ENCODE assay signal across 31 mouse cellular contexts in the genomic region with DNA sequence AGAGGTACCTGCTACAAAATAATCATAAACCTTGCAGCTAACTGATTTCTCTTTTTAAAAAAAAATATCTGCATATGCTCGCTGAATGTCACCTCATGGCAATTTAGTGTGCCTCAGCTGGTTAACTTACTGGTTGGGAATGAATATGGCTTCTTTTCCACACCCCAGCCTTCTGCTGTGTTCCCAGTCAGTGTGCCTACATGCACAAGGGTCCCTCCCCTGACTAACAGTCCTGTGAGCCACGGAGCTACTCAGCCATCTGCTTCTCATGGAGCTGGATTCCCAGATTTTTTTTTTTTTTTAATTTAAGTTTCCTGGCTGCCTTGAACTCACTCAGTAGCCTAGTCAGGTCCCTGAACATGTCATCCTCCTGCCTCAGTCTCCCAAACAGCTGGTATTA.
DNase-seq lines count a peak whose midpoint lies in the region; ATAC-seq and TF ChIP-seq lines count a peak whose summit lies in the region.
"Had no signal": no experiment of that assay in that cellular context is flagged by ENCODE, and none has a peak within 500 bp of the region (broad histone marks: within the 10 kb centered on the region; RNA-seq: fewer than 3 reads in every experiment).

No protein-coding gene starts in this region.

- no peaks in the 10 kb centered on the region for H3K36me3 ChIP-seq in forebrain, postnatal 0 days (ENCODE audit: insufficient read depth)
- no peaks in the 10 kb centered on the region for H3K36me3 ChIP-seq in forebrain, embryonic 15.5 days
- no peaks in the 10 kb centered on the region for H3K36me3 ChIP-seq in midbrain, embryonic 15.5 days (replicated peaks)
- H3K36me3 ChIP-seq: embryonic facial prominence, embryonic 12.5 days; heart, embryonic 12.5 days; limb, embryonic 10.5 days; limb, embryonic 15.5 days; liver, embryonic 13.5 days; midbrain, embryonic 12.5 days; neural tube, embryonic 13.5 days had no signal

- no peak overlapping the region for H3K27ac ChIP-seq in forebrain, postnatal 0 days (ENCODE audit: low read depth, low read length)
- no peak overlapping the region for H3K27ac ChIP-seq in forebrain, embryonic 15.5 days (replicated peaks)
- peak overlapping the region; percentile 62; the same call in 1 of the 2 replicates for H3K27ac ChIP-seq in layer of hippocampus, adult 2 months
- H3K27ac ChIP-seq in midbrain, embryonic 15.5 days: no peak overlapping the region
- H3K27ac ChIP-seq: embryonic facial prominence, embryonic 12.5 days; heart, adult 2 months; hindbrain, embryonic 14.5 days; limb, embryonic 10.5 days; limb, embryonic 15.5 days; liver, embryonic 13.5 days; midbrain, embryonic 12.5 days; neural tube, embryonic 13.5 days; stomach, postnatal 0 days had no signal

- H3K9me3 ChIP-seq in forebrain, postnatal 0 days (ENCODE audit: low read length): no peaks in the 10 kb centered on the region
- no peaks in the 10 kb centered on the region for H3K9me3 ChIP-seq in forebrain, embryonic 15.5 days
- H3K9me3 ChIP-seq in midbrain, embryonic 15.5 days: no peaks in the 10 kb centered on the region
- H3K9me3 ChIP-seq: embryonic facial prominence, embryonic 12.5 days; limb, embryonic 10.5 days; limb, embryonic 15.5 days; liver, embryonic 13.5 days; midbrain, embryonic 12.5 days; neural tube, embryonic 13.5 days had no signal

- no peak for TF ChIP-seq CTCF in forebrain, postnatal 0 days (IDR thresholded peaks at IDR 0.05; ENCODE audit: low read depth)
- TF ChIP-seq CTCF in layer of hippocampus, adult 2 months (conservative IDR thresholded peaks at IDR 0.05): no peak

- 48% methylated on average over 2 of the region's 2 CpGs for WGBS in forebrain, postnatal 0 days
- WGBS in forebrain, embryonic 15.5 days: 51% methylated on average over 2 of the region's 2 CpGs
- WGBS in midbrain, embryonic 15.5 days: 68% methylated on average over 2 of the region's 2 CpGs

- H3K4me1 ChIP-seq in forebrain, postnatal 0 days (ENCODE audit: insufficient read depth): no peaks in the 10 kb centered on the region
- H3K4me1 ChIP-seq in forebrain, embryonic 15.5 days: no peaks in the 10 kb centered on the region
- no peaks in the 10 kb centered on the region for H3K4me1 ChIP-seq in midbrain, embryonic 15.5 days
- H3K4me1 ChIP-seq: embryonic facial prominence, embryonic 12.5 days; heart, embryonic 12.5 days; limb, embryonic 15.5 days; liver, embryonic 13.5 days; megakaryocyte, embryonic 14.5 days; midbrain, embryonic 12.5 days; neural tube, embryonic 13.5 days had no signal

- H3K4me2 ChIP-seq in forebrain, postnatal 0 days (ENCODE audit: low read depth): no peak overlapping the region
- H3K4me2 ChIP-seq in forebrain, embryonic 15.5 days (replicated peaks): no peak overlapping the region
- no peak overlapping the region for H3K4me2 ChIP-seq in midbrain, embryonic 15.5 days
- H3K4me2 ChIP-seq: embryonic facial prominence, embryonic 12.5 days; heart, embryonic 12.5 days; hindbrain, embryonic 14.5 days; limb, embryonic 15.5 days; liver, embryonic 13.5 days; midbrain, embryonic 12.5 days; neural tube, embryonic 13.5 days had no signal

- H3K27me3 ChIP-seq in forebrain, postnatal 0 days (ENCODE audit: insufficient read depth, low read length): no peaks in the 10 kb centered on the region
- H3K27me3 ChIP-seq in forebrain, embryonic 15.5 days: no peaks in the 10 kb centered on the region
- no peaks in the 10 kb centered on the region for H3K27me3 ChIP-seq in midbrain, embryonic 15.5 days (replicated peaks)
- H3K27me3 ChIP-seq: embryonic facial prominence, embryonic 12.5 days; heart, embryonic 12.5 days; limb, embryonic 15.5 days; liver, embryonic 13.5 days; midbrain, embryonic 12.5 days; neural tube, embryonic 13.5 days had no signal

- peak; percentile 89 for ATAC-seq in forebrain, postnatal 0 days
- ATAC-seq in forebrain, embryonic 15.5 days (replicated peaks): no peak
- ATAC-seq in midbrain, embryonic 15.5 days (replicated peaks): no peak
- ATAC-seq: CD4-positive, CD25-positive, alpha-beta regulatory T cell, adult 4 months; intestine, postnatal 0 days; lung, postnatal 0 days had no signal

- H3K9ac ChIP-seq in forebrain, postnatal 0 days: no peak overlapping the region
- no peak overlapping the region for H3K9ac ChIP-seq in forebrain, embryonic 15.5 days (replicated peaks)
- H3K9ac ChIP-seq in midbrain, embryonic 15.5 days: no peak overlapping the region
- H3K9ac ChIP-seq: embryonic facial prominence, embryonic 12.5 days; heart, embryonic 12.5 days; hindbrain, embryonic 14.5 days; limb, embryonic 15.5 days; liver, embryonic 13.5 days; midbrain, embryonic 12.5 days; neural tube, embryonic 13.5 days had no signal

- peak; percentile 27 for DNase-seq in forebrain, postnatal 0 days
- DNase-seq in left cerebral cortex, postnatal 36 days (ENCODE audit: low spot score in 2 of 2): peak; percentile 10 to 16
- no peak for DNase-seq in left cerebral cortex, adult 11 months (ENCODE audit: low spot score)
- peak; percentile 46 to 78 for DNase-seq in layer of hippocampus, adult 2 months (ENCODE audit: low spot score in 2 of 2)
- DNase-seq in layer of hippocampus, postnatal 36 days: peak; percentile 39 to 40
- DNase-seq: adrenal gland, postnatal 36 days; cerebellum, adult 11 months; cerebellum, adult 9-11 months; embryo, embryonic 11 days; heart, adult 2 months; heart, postnatal 4 days; kidney, postnatal 14 days; liver, embryonic 13.5 days; lung, adult 18-20 months; lung, postnatal 4 days; thymus, adult 18-20 months; thymus, postnatal 36 days had no signal

- H3K4me3 ChIP-seq in forebrain, postnatal 0 days (ENCODE audit: low read depth, low read length): no peak overlapping the region
- H3K4me3 ChIP-seq in forebrain, embryonic 15.5 days: no peak overlapping the region
- no peak overlapping the region for H3K4me3 ChIP-seq in layer of hippocampus, adult 2 months
- H3K4me3 ChIP-seq in midbrain, embryonic 15.5 days: no peak overlapping the region
- H3K4me3 ChIP-seq: embryonic facial prominence, embryonic 12.5 days; heart, adult 2 months; heart, embryonic 12.5 days; limb, embryonic 10.5 days; limb, embryonic 15.5 days; liver, embryonic 13.5 days; megakaryocyte, embryonic 14.5 days; midbrain, embryonic 12.5 days; neural tube, embryonic 13.5 days had no signal

- intact Hi-C loops in left cerebral cortex, postnatal 36 days (cut with DNase I): no loop called here
